Mouse (Mus musculus) kidney, adult 8-10 months (tissue): Measurements from ENCODE around the gene Ctbp2.

Experiments used
- DNase-seq, 2 experiments: peaks; one replicate each; pipeline ENCODE4 v3.0.0; 2022

The Ctbp2 gene

DNA sequence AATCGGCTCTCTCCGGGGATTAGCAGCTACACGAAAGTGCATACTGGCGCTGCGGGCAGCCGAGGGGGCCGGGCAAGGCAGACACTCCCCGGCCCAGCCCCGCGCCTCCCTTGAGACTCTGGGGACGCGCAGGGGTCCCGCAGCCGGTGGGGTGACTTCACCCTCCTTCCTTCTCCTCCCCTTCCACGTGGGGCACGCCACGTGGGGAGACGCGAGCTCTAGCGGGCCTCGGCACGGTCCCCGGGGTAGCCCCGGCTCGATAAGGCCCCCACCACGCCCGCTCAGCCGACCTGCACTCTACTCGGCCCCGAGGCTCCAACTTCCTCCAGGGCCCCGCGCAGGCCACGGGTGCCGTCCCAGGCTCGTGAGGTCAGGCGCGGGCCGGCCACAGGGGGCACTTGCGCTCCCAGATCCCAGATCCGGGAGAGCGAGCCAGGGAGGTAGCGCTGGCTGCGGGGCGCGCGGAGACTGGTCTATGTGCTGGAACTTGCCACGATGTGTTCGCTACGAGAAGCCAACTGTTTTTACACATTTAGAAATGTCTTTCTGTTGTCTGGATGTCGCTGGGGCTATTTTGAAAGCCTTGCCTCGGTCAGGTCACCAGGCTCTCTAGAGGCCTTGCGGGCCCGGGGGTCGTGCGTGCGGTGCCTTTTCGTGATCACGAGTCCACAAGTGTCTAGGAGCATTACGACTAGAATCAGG, at the start of gene Ctbp2:
Gene Ctbp2 (minus strand): TSS at position 356 of the 702 bp plus-strand sequence.
- DNase-seq, result peak; percentile 79 to 85

DNA sequence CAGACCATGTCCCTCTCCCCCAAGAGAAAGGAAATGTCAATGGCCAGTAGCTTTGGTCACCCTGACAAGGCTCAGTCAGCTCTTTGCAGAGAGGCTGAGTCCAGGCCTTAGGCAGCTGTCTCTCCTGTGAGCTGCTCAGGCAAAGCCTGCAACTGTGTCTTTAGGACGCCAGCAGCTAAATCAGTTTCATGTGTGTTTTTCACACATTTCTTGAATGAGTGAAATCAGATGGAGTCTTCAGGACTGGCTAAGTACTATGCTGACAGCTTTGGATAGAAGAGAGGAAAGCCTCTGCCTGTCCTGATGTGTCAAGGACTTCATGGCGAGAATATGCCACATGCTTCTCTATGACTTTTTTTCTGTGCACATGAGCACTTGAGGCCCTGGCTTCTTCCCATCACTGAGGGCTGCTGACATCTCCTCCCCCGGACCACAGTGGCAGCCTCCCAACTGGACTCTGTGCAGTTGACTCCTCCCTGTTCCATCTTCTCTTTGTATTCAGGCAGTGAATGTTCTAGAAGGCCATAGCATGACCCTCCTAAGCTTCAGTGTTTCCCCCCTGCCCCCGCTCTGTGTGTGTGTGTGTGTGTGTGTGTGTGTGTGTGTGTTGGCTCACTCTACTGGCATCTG, 47.4 kb upstream of the Ctbp2 start:
- DNase-seq, result peak in 1 of 2 experiments; percentile 15

DNA sequence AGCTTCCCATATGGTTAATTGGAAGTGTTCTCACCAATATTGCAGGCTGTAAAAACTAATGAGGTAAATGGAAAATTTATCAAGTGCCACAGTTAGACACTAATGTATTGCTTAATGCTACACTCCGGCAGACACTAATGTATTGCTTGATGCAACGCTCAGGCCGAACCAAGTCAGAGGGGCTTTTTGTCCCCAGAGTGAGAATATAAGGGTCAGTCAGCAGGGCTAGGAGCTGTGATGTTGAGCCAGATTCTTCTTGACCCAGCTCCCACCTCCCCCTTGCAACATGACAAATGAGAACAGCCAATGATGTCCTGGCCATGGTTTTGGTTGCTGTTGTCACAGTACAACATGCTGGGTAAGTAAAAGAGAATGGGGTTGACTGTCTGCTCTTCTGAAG, 44.8 kb upstream of the Ctbp2 start:
- no peak for DNase-seq

DNA sequence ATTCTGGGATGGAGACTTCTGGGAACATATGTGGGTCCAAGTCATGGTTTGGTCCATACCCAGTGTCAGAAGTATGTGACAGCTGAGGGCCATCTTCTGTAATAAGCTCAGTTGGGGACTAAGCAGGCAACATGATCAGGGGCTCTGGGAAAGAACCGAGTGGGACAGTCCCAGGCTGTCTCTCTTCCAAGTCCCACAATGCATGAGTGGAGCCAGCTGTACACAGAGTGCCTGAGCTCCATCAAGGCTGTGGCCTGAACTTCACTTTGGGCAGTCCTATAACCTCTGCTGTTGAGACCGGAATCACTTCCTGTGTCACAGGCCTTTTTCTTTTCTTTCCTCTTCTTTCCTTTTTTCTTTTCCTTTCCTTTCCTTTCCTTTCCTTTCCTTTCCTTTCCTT, 43.7 kb upstream of the Ctbp2 start:
- DNase-seq, result no peak

DNA sequence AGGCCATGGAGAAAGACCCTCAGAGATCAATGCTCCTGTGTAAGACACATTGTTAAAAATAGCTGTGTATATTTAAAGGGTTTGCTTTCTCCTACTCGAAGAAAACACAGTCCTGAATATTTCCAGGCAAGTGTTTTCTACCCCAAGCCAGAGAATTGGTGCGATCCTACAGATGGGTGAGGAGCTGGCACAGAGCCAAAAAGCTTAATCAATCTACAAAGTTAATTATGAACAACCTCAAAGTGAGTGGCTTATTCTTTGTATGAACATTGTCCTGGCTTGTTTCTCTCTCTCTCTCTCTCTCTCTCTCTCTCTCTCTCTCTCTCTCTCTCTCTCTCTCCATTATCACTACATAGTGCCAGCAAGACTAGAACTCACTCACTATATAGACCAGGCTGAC, 40.6 kb upstream of the Ctbp2 start:
- DNase-seq, result peak in 1 of 2 experiments; percentile 23

DNA sequence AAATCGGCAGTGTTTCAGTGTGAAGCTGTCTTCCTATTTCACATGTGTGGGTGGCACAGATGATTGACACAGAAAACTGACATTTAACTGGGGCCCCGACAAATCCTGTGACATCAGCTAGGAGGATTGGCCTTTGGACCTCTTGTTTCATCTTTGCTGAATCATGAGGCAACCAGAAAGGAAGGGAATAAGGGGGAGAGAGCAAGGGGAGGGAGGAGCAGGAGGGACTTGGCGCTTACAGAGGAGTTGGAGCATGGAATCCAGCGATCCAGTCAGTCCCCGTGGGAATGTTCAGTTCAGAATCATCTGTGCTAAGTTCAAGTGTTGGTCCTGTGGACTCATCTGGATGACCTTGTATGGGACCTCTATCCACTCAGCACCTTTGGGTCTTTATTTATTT, 38.9 kb upstream of the Ctbp2 start:
- DNase-seq, result peak; percentile 45 to 60

DNA sequence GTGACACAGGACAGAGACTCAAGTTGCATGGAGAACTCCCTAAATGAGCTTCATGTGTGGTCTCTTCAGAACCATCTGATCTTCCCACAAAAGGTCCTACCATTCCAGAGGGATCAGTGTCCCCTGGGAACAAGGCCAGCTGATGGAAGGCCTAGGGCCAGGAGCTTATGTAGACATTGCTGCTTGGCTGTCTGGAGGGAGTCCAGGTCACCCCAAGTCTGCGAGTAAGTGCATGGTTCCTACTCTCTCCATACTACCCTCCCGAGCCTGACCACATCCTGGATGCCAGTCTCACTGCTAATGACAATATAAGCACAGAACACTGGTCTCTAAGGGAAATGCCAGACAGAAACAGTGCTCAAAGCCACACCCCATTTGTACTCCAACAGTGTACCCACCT, 38.0 kb upstream of the Ctbp2 start:
- no peak for DNase-seq

DNA sequence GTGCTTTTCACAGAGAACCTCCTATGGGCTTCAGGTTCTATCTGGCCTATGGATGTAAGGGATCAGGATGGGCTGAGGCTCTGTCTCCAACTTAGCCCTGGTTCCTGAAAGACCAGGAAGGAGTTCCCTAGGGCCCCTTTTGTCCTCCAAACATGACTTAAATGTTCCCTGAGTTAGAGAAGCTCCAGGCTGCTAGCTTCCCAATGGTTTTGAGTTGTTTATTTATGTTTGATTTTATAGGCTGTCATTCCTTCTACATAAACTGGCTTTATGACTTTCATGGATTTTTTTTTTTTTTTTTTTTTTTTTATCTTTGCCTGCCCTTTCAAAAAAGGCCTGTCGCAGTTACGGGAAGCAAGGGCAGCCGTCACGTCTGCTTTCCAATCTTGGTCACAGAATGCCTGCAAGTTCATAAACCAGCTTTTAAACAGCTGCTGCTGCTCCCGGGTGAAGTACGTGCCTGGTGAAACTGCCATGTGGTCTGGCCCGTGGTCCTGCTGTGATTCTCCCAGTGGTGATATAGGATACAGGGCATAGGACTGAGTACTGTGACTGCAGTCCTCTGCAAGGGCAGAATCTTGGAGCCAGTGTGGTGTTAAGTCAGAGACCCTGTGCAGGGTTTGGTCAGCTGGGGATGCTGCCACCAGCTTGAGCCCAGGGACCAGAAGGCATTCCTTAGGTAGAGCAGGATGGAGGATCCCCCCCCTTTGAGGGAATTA, 37.4 kb upstream of the Ctbp2 start:
- DNase-seq, result no peak

DNA sequence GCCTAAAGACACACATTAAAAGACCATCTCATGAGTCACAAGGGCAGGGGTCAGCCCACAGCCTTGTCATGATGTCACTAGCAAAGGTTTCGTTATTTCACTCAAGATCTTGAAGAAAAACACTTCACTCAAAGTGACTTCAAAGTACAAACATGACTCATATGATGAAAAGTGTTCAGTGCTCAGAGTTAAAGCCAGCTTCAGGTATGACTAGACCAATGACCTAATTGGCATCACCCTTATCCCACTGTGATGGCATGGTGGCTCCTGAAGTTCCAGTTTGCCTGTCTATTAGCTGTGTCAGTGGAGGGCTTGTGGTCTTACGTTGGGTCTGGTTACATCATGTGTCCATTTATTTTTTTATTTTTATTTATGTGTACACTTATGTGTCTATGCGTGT, 35.4 kb upstream of the Ctbp2 start:
- DNase-seq, result no peak

DNA sequence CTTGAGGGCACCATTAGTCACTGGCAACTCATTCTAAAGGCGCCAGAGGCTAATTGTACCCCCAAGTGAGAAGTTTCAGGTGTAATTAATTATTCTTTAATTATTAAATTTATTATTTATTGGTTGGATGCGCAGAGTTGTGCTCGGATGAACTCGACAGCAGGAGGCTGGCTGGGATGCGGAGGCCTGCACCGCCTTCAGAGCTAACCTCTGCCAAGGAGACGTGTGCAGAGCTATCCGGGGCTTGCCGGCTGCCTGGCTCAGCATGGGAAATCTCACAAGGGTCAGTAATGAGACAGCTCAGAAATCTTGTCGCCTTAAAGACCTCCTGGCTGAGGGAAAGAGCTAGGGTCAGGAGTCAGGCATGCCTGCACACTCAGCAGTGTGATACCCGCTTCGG, 31.5 kb upstream of the Ctbp2 start:
- DNase-seq, result no peak

DNA sequence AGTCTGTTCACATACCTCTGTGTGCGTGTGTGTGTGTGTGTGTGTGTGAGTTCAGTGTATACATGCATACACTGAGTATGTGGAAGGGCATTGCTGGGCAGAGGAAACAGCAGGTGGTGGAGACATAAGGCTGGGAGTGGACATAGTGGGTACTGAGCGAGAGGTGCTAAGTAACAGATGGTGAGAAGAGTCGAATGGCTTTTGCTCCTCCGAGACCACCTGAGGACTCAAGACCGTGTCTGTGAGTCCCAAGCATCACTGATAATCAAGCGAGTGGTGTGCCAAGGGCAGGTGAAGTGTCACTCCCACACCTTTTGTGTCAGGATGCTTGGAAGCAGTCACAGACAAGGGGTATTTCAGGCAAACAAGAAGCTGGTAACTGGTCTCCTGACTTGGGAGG, 30.7 kb upstream of the Ctbp2 start:
- no peak for DNase-seq

DNA sequence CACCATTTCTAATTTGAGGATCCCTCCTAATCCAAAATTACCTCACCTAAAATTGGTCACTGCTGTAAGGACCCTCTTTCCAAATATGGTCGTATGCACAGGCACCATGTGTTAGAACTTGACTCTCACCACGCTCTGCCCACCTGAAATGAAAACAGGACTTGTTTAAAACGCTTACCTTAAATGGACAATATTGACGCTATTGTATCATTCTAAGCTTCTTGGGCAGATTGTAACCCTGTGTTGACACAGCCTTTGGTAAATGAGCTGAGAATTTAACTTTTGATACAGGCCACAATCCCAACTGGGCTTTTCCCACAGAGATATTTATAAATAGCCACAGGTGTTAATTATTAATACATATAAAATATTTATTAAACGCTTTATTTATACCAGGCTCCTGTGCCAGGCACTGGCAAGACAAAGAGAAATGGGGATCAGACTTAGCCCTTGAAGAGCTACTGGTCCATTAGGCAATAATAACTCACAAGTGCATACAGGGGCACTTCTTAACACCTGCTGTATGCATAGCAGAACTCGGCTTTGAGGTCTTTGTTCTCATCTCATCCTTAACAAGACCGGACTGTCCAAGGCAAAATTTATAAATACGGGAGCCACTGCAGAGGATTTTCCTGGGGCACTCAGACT, 15.7 kb upstream of the Ctbp2 start:
- no peak for DNase-seq

DNA sequence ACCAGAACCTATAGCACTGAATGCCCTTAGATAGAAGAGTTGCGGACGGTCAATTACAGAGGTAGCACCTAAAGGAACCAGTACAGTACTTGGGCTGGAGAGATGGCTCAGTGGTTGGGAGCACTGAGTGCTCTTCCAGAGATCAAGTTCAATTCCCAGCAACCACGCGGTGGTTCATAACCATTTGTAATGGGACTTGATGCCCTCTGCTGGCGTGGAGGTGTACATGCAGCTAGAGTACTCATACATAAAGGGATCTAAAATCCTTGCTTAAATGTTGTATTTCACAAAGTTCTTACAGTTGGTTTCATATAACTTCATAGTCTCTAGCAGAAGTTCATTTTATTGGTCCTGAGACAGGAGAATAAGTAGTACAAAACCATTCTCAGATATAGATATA, 9.4 kb upstream of the Ctbp2 start:
- no peak for DNase-seq

DNA sequence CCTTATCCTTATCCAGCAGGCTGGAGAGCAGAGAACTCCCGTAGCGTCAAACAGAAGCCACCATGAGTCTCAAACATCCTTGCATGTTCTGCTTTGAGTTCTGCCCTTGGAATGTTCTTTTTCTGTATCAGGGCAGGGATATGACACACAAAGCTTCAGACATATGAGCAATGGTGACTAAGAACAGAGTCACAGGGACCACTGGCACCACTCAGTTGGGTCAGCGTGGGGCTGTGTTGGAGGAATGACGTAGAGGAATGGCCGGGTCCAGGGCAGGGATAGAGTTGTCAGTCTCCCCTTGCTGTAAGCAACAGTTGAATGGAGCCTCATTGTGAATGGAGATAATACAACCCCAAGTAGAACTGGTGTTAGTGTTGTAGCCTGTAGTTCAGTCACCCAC, 8.5 kb upstream of the Ctbp2 start:
- no peak for DNase-seq

DNA sequence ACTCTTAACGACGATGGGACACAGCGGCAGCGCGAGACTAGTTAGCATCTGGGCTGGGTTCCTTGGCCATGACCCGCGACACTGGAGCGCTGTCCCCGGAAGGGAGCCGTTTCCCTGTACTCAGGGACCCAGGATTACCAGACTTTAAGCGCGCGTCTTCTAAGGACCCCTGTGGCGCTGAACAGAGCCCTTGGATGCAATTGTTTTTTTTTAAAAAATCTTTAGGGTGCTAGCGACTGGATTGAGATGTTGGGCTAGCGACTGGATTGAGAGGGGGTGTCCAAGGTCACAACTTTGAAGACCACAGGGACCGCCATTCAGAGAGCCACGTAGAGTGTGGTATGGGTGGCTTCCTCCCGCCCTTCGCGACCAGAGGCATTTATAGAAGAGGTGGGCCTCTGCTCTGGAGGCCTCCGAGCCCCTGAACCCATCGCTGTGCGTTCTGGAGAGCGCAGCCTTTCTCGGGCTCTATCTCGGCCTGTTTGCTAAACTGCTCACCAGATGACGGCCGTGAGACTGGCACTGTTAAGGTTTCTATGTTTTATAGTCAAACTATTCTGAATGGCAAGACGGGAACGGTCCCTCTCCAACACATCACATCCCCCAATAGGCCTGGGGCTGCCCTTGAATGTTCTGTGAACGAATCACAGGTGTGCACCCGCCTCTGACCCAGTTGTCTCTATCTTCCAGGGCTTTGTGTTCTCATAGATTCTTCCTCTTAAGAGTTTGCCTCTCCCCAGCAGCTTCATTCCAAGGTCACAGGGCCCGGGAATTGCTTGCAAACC, 739 bp upstream of the Ctbp2 start:
- DNase-seq, result no peak

DNA sequence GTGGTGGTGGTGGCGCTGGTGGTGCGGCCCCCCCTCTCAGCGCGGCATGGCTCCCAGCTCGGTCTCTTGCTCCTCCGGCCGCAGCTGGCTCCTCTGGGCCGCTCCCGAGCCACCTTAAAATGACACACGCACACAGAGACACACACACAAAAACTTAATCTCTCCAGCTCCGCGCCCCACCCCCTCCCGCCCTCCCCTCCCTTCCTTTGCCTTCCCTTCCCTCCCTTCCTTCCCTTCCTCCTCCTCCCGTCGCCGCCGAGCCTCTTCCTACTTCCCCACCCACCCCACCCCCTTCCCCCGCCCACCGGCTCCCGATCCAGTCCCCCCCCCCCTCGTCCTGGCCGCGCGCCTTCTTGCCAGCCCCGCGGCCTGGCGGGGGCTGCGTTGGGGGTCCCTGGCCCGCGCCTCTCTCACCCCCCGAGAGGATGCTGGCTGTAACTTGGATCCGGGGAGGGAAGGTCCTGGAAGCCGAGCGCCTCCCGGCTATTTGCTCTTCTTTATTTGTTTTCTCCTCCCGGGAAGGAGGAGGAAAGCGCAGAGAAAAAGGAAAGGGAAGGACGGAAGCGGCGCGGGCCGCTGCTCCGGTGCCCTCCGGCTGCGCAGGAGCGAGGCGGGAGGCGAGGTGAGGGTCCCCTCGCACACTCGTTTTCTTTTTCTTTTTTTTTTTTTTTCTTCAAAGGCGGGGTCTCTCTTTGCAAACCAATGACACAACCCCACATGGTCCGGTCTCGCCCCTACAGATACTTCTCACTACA, 733 bp downstream of the Ctbp2 start, which contains the start of gene Fgfr2:
Gene Fgfr2 (minus strand): TSS at position 107 of the 755 bp plus-strand sequence.
- DNase-seq, result peak; percentile 58 to 62

DNA sequence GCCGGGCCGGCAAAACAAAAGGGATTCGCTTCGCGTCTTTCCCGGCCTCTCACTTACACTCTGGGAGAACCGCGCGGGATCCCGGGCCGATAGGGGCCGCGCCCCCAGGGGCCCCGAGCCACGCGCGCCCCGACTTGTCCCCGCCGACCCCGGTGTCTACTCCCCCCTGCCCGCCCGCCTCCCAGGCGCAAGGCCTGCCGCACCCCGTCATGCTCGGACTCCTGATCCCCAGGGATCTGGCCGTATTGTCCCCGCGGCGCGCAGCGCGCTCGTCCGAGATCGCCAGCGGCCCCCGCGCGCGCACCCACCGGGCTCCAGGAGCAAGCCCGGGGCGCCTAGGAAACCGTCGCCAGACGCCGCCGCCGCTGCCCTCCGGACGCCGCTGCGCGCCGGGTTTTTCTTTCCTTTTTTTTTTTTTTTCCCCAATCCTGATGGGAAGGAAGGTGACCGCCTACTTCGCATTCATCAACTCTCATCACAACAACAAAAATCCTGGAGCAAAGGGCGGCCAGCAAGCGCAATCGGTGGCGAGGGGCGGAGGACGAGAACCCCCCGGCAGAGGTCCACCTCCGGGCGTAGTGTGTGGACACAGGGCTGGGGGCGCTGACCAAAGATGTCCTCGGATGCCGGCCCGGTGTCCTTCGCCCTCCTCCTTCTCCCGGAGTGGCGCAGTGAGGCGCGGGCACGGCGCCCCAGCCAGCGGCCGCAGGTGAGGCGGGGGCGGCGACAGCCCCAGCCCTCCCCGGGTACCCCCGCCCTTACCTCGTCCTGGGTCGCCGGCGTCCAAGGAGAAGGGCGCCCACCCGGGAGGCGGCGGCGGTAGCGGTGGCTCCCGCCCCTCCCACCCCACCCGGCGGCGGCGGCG, 1.5 kb downstream of the Ctbp2 start:
- peak; percentile 46 to 50 for DNase-seq

DNA sequence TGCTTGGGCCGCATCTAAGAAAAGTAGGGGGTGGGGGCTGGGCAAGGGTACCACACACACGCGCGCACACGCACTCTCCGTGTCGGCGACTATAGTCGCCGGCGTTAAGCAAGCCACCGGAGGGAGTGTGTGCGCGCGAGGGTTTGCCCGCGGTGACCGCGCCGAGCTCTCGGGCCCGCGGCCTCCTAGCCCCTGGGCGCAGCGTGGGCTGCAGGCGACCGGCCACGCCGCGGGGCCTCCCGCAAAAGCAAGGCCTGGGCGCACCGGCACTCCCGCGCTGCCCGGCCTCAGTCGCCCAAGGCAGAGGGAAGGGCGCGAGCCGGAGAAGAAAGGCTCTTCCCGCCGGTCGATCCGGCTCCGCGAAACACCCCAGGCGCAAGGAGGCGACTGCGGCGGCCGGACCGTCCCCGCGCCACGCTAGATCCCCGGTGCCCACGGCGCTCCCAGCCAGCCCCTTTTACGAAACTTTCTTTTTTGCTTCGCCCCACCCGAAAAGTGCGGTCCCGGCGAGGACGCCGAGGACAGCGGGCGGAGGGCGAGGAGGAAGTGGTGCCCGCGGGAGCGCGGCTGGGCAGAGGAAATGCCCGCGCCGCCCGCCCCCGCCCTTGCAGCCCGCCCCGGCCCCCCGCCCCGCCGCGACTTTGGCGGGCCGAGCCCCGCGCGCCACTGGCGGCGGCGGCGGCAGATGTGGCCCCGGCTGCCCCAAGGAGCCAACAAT, 2.3 kb downstream of the Ctbp2 start:
- DNase-seq, result no peak

DNA sequence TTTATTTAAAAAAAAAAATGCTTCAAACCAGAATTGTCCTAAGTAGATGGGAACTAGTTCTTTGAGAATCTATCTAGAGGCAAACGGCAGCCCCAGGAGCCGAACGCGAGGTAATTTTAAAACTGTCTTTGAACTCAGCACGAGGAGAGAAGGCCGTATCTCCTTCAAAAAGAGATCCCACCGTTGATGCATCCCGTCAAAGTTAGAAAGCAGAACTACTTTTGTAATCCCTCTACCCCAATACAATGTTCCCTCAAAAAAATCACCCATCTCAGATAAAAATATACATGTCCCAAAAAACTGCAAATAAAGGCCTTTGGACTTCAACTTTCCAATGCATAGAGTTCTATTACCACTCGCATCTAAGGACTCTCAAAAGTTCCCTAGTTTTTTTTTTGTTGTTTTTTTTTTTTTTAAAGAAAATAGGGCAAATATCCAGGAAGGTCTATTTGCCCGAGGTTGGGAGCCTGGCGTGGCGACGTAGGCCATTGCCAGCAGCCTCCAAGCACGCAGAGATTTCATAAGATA, 3.0 kb downstream of the Ctbp2 start:
- DNase-seq, result no peak

DNA sequence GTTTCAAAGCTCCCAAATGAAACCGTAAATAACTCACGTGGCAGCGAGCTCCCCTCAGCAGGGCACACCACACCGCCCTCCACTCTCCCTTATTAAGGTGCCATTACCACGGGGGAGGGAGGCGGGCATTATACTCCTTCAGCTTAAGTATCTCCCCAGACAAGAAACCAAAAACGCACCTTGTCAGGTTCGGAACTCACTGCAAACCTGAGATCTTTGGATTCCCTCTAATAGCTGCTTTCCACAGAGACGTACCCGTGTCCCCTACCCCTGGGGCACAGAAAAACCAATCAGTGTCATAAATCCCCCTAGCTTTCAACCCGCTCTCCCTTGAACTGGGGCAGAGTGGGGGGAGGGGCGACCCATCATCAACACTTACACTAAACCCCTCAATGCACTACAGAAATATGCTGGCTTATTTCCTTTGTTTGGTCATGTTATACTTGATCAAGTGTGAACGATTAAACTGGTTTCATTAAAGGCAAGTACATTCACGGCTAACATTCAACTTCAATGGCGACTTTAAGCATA, 3.9 kb downstream of the Ctbp2 start:
- no peak for DNase-seq
